Mouse (Mus musculus) liver, postnatal 0 days (tissue): ENCODE data around the gene Olfr373.

ENCODE experiments used
- CTCF ChIP-seq: sonication (generic); IDR thresholded peaks from 2 replicates; pipeline ENCODE4 v1.5.1; 2016; ENCODE audit warnings: antibody characterized with exemption, low read depth
- EP300 ChIP-seq: IDR thresholded peaks from 2 replicates; pipeline ENCODE4 v1.6.1; 2016; ENCODE audit warnings: antibody characterized with exemption, low read depth, mild to moderate bottlenecking

DNA sequence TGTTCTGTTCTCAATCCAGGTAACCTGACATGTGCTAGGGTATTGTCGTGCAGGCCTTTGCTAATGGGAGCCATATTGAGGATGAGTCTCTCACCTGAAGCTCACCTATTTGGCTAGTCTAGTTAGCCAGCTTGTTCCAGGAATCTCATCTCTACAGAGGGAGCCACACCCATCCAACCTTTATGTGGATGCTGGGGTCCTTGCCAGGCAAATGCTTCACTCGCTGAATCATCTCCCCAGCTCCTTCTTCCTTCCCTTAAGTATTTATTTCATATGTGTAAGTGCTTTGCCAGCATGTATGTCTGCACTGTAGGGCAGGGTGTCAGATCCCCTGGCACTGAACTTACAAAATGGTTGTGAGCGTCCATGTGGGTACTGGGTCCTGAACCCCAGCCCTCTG lies 63.6 kb downstream of the Olfr373 start:
- no peak for TF ChIP-seq CTCF
- TF ChIP-seq EP300, result no peak
